Mouse (Mus musculus): Measurements from ENCODE around the gene Maml3. TPM values are rescaled to one million over a fixed set of nuclear protein-coding genes. Genes with fewer than 3 reads are reported as not detected.

Maml3 gene
- total RNA-seq, 2 experiments from 2014 or later, result 2.3 to 2.9 TPM

GRCm38 (mm10) chr3:52090230-52090873 is 14.5 kb downstream of the Maml3 start:
- no peak for DNase-seq

GRCm38 (mm10) chr3:52088458-52089341 is 16.2 kb downstream of the Maml3 start:
- peak; percentile 96 for DNase-seq

GRCm38 (mm10) chr3:52087636-52088280 is 17.1 kb downstream of the Maml3 start:
- DNase-seq, result no peak

- DNase-seq, result no peak
These were observed 26.1 kb downstream of the Maml3 start for GRCm38 (mm10) chr3:52078763-52079162.

- DNase-seq, result no peak
These were observed 30.9 kb downstream of the Maml3 start for GRCm38 (mm10) chr3:52073959-52074358.

GRCm38 (mm10) chr3:52071996-52072395 is 32.9 kb downstream of the Maml3 start:
- DNase-seq, result no peak

- DNase-seq, result no peak
These were observed 34.8 kb downstream of the Maml3 start for GRCm38 (mm10) chr3:52070163-52070478.

- peak; percentile 83 to 86 for DNase-seq
These were observed 35.3 kb downstream of the Maml3 start for GRCm38 (mm10) chr3:52069304-52070162.

GRCm38 (mm10) chr3:52068885-52069284 is 36.0 kb downstream of the Maml3 start:
- DNase-seq, result no peak

- DNase-seq, result no peak
These were observed 37.7 kb downstream of the Maml3 start for GRCm38 (mm10) chr3:52067181-52067580.

- DNase-seq, result no peak
These were observed 38.7 kb downstream of the Maml3 start for GRCm38 (mm10) chr3:52066142-52066541.

- no peak for DNase-seq
These were observed 41.6 kb downstream of the Maml3 start for GRCm38 (mm10) chr3:52063261-52063655.

GRCm38 (mm10) chr3:52062389-52063260 is 42.3 kb downstream of the Maml3 start:
- DNase-seq, result no peak

GRCm38 (mm10) chr3:52061472-52062388 is 43.1 kb downstream of the Maml3 start:
- DNase-seq, result no peak

- no peak for DNase-seq
These were observed 44.0 kb downstream of the Maml3 start for GRCm38 (mm10) chr3:52060886-52061285.

GRCm38 (mm10) chr3:52051801-52052200 is 53.1 kb downstream of the Maml3 start:
- no peak for DNase-seq

GRCm38 (mm10) chr3:52048082-52048481 is 56.8 kb downstream of the Maml3 start:
- peak in 1 of 2 experiments; percentile 19 for DNase-seq

- DNase-seq, result no peak
These were observed 57.3 kb downstream of the Maml3 start for GRCm38 (mm10) chr3:52047537-52047936.

- peak; percentile 97 to 98 for DNase-seq
These were observed 57.9 kb downstream of the Maml3 start for GRCm38 (mm10) chr3:52046895-52047372.
